Mouse (Mus musculus) thymus, adult 2 months (tissue): ENCODE data around the gene Csrnp1. TPM values are rescaled to one million over a fixed set of nuclear protein-coding genes. Genes with fewer than 3 reads are reported as not detected.

Source experiments
- DNase-seq: peaks from one replicate; pipeline ENCODE4 v3.0.0; 2021
- H3K27ac ChIP-seq: fragments of 200-500 bp; 2 replicates; pipeline ENCODE4 v1.5.1; 2012; ENCODE audit warnings: low read length, control low read depth; ENCODE audit not compliant: control insufficient read depth, insufficient read depth
- H3K27me3 ChIP-seq: fragments of 200-500 bp; 2 replicates; pipeline ENCODE4 v1.6.1; 2012; ENCODE audit warnings: mild to moderate bottlenecking, low read length, moderate library complexity, mixed read lengths; ENCODE audit not compliant: control insufficient read depth, insufficient read depth
- H3K36me3 ChIP-seq: fragments of 200-500 bp; 2 replicates; pipeline ENCODE4 v1.6.1; 2012; ENCODE audit warnings: mild to moderate bottlenecking, low read length, moderate library complexity; ENCODE audit not compliant: control insufficient read depth, insufficient read depth
- H3K4me1 ChIP-seq: fragments of 200-500 bp; replicated peaks from 2 replicates; pipeline ENCODE4 v1.6.1; 2012; ENCODE audit warnings: low read length; ENCODE audit not compliant: control insufficient read depth, insufficient read depth
- H3K4me3 ChIP-seq: fragments of 200-500 bp; 2 replicates; pipeline ENCODE4 v1.5.1; 2012; ENCODE audit warnings: mild to moderate bottlenecking, low read length, control low read depth, moderate library complexity; ENCODE audit not compliant: control insufficient read depth, insufficient read depth
- CTCF ChIP-seq: fragments of 200-500 bp; IDR thresholded peaks from 2 replicates; pipeline ENCODE4 v1.5.1; 2012; ENCODE audit warnings: mild to moderate bottlenecking, control low read depth, low read length, moderate library complexity, borderline replicate concordance; ENCODE audit not compliant: control insufficient read depth, poor library complexity, insufficient read depth; ENCODE audit errors: extremely low read depth
- POLR2A ChIP-seq: fragments of 200-500 bp; IDR thresholded peaks from 2 replicates; pipeline ENCODE4 v1.6.1; 2012; ENCODE audit warnings: mild to moderate bottlenecking, low read length, control low read depth, moderate library complexity; ENCODE audit not compliant: control insufficient read depth, poor library complexity, insufficient read depth; ENCODE audit errors: extremely low read depth
- WGBS: fragments of 180-500 bp; shearing (Covaris S2); methylation state at CpG from one replicate; pipeline ENCODE4 v1.1.7; 2018; 5-methylcytosine and 5-hydroxymethylcytosine counted together
- polyA plus RNA-seq: library from polyadenylated mRNA; depleted of rRNA; stranded (reverse); fragments of >200 nt; gene quantifications from 2 replicates; pipeline ENCODE4 v1.2.3, GENCODE M21; 2012; rRNA removed

Csrnp1 gene
- 283 and 325 TPM in 2 replicates for polyA plus RNA-seq

GRCm38 (mm10) chr9:119984536-119985011 lies at the start of gene Csrnp1:
Gene Csrnp1 (minus strand): TSS chr9:119984658.
- Histone ChIP-seq H3K27me3 (no peaks in the 10 kb centered on the region), H3K27ac (peak within 1 kb of the TSS; percentile 98), H3K4me1 (peaks cover 39% of the 10 kb centered on the region), H3K4me3 (peak within 1 kb of the TSS; percentile 87), H3K36me3 (no peaks in the 10 kb centered on the region)
- WGBS, result 48% methylated on average over 14 of the region's 14 CpGs
- TF ChIP-seq POLR2A (no peak), CTCF (no peak)
- DNase-seq, result peak; percentile 48

GRCm38 (mm10) chr9:120032710-120033109 lies 48.3 kb upstream of the Csrnp1 start:
- no peak for TF ChIP-seq POLR2A
- TF ChIP-seq CTCF, result no peak
- DNase-seq, result no peak
- 94% methylated on average over 6 of the region's 6 CpGs for WGBS

DNA sequence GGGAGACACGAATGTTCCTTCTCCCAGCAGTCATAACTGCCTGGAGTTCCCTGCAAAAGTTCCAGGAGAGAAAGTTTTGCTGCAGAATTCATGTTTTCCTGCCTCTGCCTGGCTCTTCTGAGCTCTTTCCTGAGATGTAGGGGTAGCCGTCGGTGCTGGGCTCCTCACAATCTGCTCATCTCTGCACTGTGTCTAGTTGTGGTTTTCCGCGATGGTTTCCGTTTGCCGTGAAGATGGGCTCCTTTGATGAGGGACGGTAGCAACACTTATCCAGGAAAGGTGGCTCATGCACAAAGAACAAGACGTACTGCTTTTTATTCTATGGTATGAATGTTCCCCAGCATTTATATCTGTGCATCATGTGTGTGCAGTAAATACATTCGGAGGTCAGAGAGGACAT lies 46.0 kb upstream of the Csrnp1 start:
- TF ChIP-seq POLR2A (no peak), CTCF (no peak)
- WGBS, result 10% methylated on average over 10 of the region's 10 CpGs
- peak; percentile 69 for DNase-seq
- Histone ChIP-seq H3K27me3 (no peaks in the 10 kb centered on the region; the same call in 1 of the 2 replicates), H3K4me1 (peaks cover 19% of the 10 kb centered on the region), H3K27ac (no peak overlapping the region), H3K36me3 (no peaks in the 10 kb centered on the region), H3K4me3 (no peak overlapping the region)

More at GRCm38 (mm10) chr9:120032710-120033109, 48.3 kb upstream of the Csrnp1 start:
- Histone ChIP-seq H3K36me3 (no peaks in the 10 kb centered on the region), H3K27ac (no peak overlapping the region), H3K4me1 (peaks cover 19% of the 10 kb centered on the region), H3K27me3 (no peaks in the 10 kb centered on the region; the same call in 1 of the 2 replicates), H3K4me3 (no peak overlapping the region)

DNA sequence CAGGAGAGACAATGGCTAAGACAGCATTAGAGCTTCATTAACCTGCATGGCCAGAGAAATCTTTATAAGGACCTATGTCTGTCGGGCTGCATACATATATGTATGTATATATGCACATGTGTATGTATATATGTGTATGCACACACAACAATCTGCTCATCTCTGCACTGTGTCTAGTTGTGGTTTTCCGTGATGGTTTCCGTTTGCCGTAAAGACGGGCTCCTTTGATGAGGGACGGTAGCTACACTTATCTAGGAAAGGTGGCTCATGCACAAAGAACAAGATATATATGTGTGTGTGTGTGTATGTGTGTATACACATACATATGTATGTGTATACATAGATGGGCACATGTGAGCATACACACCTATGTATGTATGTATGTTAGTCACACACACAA lies 45.4 kb upstream of the Csrnp1 start:
- Histone ChIP-seq H3K27me3 (no peaks in the 10 kb centered on the region; the same call in 1 of the 2 replicates), H3K4me1 (peaks cover 19% of the 10 kb centered on the region), H3K4me3 (no peak overlapping the region), H3K36me3 (no peaks in the 10 kb centered on the region), H3K27ac (no peak overlapping the region)
- TF ChIP-seq POLR2A (no peak), CTCF (no peak)
- DNase-seq, result no peak
- 57% methylated on average over 6 of the region's 6 CpGs for WGBS

DNA sequence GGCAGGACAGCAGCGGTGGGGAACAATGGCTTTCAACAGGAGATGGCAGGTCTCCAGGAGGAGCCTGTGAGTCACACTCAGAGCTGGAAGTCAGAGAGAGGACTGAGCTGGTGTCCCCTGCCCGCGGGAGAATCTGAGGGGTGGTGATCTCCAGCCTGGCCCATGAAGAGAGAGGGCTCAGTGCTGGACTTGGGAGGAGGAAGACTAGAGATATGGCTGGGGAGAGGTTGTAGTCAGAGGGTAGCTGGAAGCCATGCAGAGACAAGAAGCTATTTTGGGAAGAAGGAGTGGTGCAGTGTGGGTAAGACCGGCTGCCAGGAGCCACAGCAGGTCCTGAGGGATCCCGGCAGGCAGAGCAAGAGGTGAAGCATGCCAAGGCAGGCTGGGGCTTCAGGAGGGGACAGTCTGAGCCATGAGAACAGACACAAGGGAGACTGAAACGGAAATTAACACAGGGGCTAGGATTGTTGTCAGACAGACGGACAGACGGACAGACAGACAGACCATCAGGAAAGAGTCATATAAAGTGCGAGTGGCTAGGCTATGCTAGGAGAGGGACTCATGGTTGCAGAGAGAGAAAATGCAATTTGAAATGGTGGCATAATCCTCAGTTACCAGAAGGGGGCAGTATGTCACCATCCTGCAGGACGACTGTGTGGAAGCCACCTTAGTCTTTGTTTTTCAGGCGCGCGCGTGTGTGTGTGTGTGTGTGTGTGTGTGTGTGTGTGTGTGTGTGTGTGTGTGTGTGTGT lies 43.1 kb upstream of the Csrnp1 start:
- 17% methylated on average over 14 of the region's 14 CpGs for WGBS
- H3K27ac ChIP-seq, result no peak overlapping the region
- peak; percentile 58 for DNase-seq

GRCm38 (mm10) chr9:120024625-120025024 lies 40.2 kb upstream of the Csrnp1 start:
- Histone ChIP-seq H3K27ac (no peak overlapping the region), H3K36me3 (no peaks in the 10 kb centered on the region), H3K27me3 (no peaks in the 10 kb centered on the region; the same call in 1 of the 2 replicates), H3K4me3 (no peak overlapping the region), H3K4me1 (peaks cover 15% of the 10 kb centered on the region; the same call in 1 of the 2 replicates)
- 79% methylated on average over 5 of the region's 5 CpGs for WGBS
- no peak for DNase-seq
- no peak for TF ChIP-seq CTCF
- TF ChIP-seq POLR2A, result no peak

More for the DNA sequence above, 43.1 kb upstream of the Csrnp1 start:
- Histone ChIP-seq H3K27me3 (no peaks in the 10 kb centered on the region; the same call in 1 of the 2 replicates), H3K36me3 (no peaks in the 10 kb centered on the region), H3K4me3 (no peak overlapping the region), H3K4me1 (peaks cover 24% of the 10 kb centered on the region)
- TF ChIP-seq CTCF, result no peak
- no peak for TF ChIP-seq POLR2A
